Mouse (Mus musculus): ENCODE results near the gene Sema5a. TPM values are rescaled to one million over a fixed set of nuclear protein-coding genes. Genes with fewer than 3 reads are reported as not detected.

Sema5a gene
- polyA plus RNA-seq, 1 experiment from 2014 or later, result 0.48 TPM

DNA sequence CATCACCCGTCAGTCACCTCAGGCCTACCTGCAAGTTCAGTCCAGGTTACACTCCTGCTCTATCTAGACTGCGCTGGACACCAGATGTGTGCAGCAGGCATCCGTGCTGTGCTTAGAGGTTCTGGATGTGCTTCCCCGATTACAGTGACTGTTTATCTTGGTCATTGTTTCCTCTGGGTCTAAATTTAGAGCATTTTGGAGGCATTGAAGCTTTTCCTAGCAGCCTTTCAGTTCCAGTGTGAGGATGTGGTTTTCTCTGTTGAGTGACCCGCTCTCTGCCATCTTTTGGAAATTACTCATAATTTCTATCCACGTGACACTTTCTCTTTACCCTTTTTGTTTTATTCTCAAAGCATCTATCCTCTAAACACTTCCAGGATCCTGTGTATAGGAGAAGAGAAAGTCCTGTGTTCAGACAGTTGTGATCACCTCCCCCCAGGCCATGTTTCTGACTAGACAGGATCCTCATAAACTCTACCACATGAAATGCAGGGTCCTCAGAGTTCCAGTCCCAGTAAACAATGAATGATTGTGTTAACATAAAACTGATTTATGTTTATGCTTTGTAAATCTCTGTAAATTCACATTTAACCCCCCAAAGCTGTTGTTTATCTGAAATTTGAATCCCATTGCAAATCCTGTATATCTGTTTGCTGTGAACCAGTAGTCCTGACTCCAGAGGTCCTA lies 62.1 kb downstream of the Sema5a start:
- no peak overlapping the region for H3K9ac ChIP-seq (ENCODE audit: low read depth, low read length)

DNA sequence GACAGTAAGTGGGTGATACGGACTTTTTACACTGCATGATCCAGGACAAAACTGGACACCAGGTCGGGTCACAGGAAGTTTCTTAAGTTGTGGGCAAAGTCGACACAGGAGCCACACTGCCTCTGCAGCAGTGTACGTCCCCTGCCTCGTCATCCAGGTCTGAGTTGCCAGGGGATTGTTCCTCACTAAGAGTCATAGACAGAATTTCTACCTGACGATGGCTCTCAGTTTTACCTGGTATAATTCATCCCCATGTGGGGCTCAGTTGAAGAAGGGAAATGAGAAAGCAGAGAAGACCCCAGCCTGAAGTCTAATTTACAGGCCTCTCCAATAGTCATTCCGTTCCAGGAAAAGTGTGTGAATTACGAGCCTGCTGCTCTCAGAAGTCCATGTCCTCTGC lies 66.2 kb downstream of the Sema5a start:
- H3K4me1 ChIP-seq (ENCODE audit: control insufficient read depth, low read depth, low read length), result no peaks in the 10 kb centered on the region
- WGBS (ENCODE audit: insufficient replicate concordance), result 55% methylated on average over 8 of the region's 8 CpGs
- H3K9me3 ChIP-seq (replicated peaks; ENCODE audit: control insufficient read depth, low read length), result no peaks in the 10 kb centered on the region
- H3K36me3 ChIP-seq (ENCODE audit: control insufficient read depth, insufficient read depth), result no peaks in the 10 kb centered on the region
- H3K27ac ChIP-seq (ENCODE audit: low read length), result no peak overlapping the region
- no peaks in the 10 kb centered on the region for H3K27me3 ChIP-seq (ENCODE audit: control insufficient read depth, insufficient read depth, low read depth, low read length)
- H3K4me2 ChIP-seq (ENCODE audit: low read depth, low read length), result no peak overlapping the region
- no peak overlapping the region for H3K9ac ChIP-seq (ENCODE audit: low read depth, low read length)
- ATAC-seq (ENCODE audit: low read depth), result no peak
- H3K4me3 ChIP-seq (ENCODE audit: low read depth, low read length), result no peak overlapping the region

More for the DNA sequence above, 62.1 kb downstream of the Sema5a start:
- 28% methylated on average over 6 of the region's 6 CpGs for WGBS (ENCODE audit: insufficient replicate concordance)
- ATAC-seq (ENCODE audit: low read depth), result no peak
- Histone ChIP-seq H3K4me3 (ENCODE audit: low read depth, low read length) (no peak overlapping the region), H3K4me1 (ENCODE audit: control insufficient read depth, low read depth, low read length) (no peaks in the 10 kb centered on the region), H3K4me2 (ENCODE audit: low read depth, low read length) (no peak overlapping the region), H3K9me3 (replicated peaks; ENCODE audit: control insufficient read depth, low read length) (no peaks in the 10 kb centered on the region), H3K36me3 (ENCODE audit: control insufficient read depth, insufficient read depth) (no peaks in the 10 kb centered on the region), H3K27ac (ENCODE audit: low read length) (no peak overlapping the region), H3K27me3 (ENCODE audit: control insufficient read depth, insufficient read depth, low read depth, low read length) (no peaks in the 10 kb centered on the region)

DNA sequence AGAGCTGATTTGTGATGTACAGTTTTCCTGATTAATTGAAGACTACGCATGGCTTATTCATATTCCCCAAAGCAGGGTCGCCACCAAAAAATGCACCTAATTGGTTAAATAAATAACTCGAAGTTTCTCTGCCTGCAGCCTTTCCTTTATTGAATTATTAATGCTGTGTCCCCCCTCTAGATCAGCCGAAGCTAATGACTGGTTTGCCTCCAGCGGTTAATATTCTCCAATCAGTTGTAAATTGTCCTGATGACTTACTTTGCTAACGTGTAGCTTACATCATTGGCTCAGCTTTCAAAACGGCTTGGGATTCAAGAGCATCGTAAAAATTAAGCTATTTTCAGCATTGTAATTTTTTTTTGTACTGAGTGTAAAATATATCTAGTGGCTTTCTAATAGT lies 66.7 kb downstream of the Sema5a start:
- no peaks in the 10 kb centered on the region for H3K4me1 ChIP-seq (ENCODE audit: control insufficient read depth, low read depth, low read length)
- H3K27ac ChIP-seq (ENCODE audit: low read length), result no peak overlapping the region
- H3K9ac ChIP-seq (ENCODE audit: low read depth, low read length), result no peak overlapping the region
- ATAC-seq (ENCODE audit: low read depth), result no peak
- H3K9me3 ChIP-seq (replicated peaks; ENCODE audit: control insufficient read depth, low read length), result no peaks in the 10 kb centered on the region
- H3K36me3 ChIP-seq (ENCODE audit: control insufficient read depth, insufficient read depth), result no peaks in the 10 kb centered on the region
- WGBS (ENCODE audit: insufficient replicate concordance), result 59% methylated on average over 8 of the region's 8 CpGs
- no peak overlapping the region for H3K4me3 ChIP-seq (ENCODE audit: low read depth, low read length)
- no peaks in the 10 kb centered on the region for H3K27me3 ChIP-seq (ENCODE audit: control insufficient read depth, insufficient read depth, low read depth, low read length)
- H3K4me2 ChIP-seq (ENCODE audit: low read depth, low read length), result no peak overlapping the region

DNA sequence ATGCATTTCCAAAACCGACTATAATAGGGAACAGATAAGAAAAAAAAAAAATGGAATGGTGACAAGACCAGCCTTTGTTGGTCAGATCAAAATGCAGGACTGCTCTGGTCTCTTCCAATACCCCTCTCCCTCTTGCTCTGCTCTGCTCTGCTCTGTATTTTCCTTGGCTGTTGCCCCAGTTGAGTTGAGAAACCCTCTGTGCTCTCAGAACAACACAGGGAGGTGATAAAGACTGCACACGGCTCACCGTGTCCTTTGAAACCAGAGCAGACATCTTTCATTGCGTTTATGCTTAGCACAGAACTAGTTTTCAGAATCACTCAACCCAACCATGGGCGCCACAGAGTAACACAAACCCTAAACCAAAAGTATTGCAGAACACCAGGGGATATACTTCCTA lies 72.5 kb downstream of the Sema5a start:
- H3K4me1 ChIP-seq (ENCODE audit: control insufficient read depth, low read depth, low read length), result no peaks in the 10 kb centered on the region
- no peaks in the 10 kb centered on the region for H3K36me3 ChIP-seq (ENCODE audit: control insufficient read depth, insufficient read depth)
- 68% methylated on average over 5 of the region's 5 CpGs for WGBS (ENCODE audit: insufficient replicate concordance)
- ATAC-seq (ENCODE audit: low read depth), result no peak
- no peaks in the 10 kb centered on the region for H3K9me3 ChIP-seq (replicated peaks; ENCODE audit: control insufficient read depth, low read length)
- no peak overlapping the region for H3K27ac ChIP-seq (ENCODE audit: low read length)
- H3K27me3 ChIP-seq (ENCODE audit: control insufficient read depth, insufficient read depth, low read depth, low read length), result no peaks in the 10 kb centered on the region
- H3K9ac ChIP-seq (ENCODE audit: low read depth, low read length), result no peak overlapping the region
- H3K4me3 ChIP-seq (ENCODE audit: low read depth, low read length), result no peak overlapping the region
- no peak overlapping the region for H3K4me2 ChIP-seq (ENCODE audit: low read depth, low read length)

DNA sequence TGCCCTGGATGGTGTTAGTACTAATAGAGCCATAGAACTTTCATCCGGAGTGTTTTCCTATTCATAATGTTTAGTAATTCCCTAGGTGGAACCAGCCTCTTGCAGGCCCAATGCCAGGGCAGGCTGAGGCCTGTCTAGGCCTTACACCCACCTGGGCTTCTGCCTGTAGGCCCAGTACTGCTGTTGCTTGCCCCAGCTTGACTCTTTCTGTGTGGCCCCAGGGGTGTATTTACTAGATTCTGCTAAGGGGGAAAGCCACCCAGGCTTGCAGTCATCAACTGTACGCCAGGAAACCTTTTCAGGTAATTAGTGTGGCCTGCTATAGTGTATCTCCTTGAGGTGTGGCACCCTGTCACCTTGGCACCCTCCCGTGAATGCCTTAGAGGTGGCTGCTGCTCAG lies 76.1 kb downstream of the Sema5a start:
- Histone ChIP-seq H3K4me3 (ENCODE audit: low read depth, low read length) (no peak overlapping the region), H3K4me2 (ENCODE audit: low read depth, low read length) (no peak overlapping the region), H3K36me3 (ENCODE audit: control insufficient read depth, insufficient read depth) (no peaks in the 10 kb centered on the region), H3K27ac (ENCODE audit: low read length) (no peak overlapping the region), H3K27me3 (ENCODE audit: control insufficient read depth, insufficient read depth, low read depth, low read length) (no peaks in the 10 kb centered on the region), H3K4me1 (ENCODE audit: control insufficient read depth, low read depth, low read length) (no peaks in the 10 kb centered on the region), H3K9me3 (replicated peaks; ENCODE audit: control insufficient read depth, low read length) (no peaks in the 10 kb centered on the region), H3K9ac (ENCODE audit: low read depth, low read length) (no peak overlapping the region)
- ATAC-seq (ENCODE audit: low read depth), result no peak
- WGBS (ENCODE audit: insufficient replicate concordance), result 65% methylated on average over 3 of the region's 3 CpGs

DNA sequence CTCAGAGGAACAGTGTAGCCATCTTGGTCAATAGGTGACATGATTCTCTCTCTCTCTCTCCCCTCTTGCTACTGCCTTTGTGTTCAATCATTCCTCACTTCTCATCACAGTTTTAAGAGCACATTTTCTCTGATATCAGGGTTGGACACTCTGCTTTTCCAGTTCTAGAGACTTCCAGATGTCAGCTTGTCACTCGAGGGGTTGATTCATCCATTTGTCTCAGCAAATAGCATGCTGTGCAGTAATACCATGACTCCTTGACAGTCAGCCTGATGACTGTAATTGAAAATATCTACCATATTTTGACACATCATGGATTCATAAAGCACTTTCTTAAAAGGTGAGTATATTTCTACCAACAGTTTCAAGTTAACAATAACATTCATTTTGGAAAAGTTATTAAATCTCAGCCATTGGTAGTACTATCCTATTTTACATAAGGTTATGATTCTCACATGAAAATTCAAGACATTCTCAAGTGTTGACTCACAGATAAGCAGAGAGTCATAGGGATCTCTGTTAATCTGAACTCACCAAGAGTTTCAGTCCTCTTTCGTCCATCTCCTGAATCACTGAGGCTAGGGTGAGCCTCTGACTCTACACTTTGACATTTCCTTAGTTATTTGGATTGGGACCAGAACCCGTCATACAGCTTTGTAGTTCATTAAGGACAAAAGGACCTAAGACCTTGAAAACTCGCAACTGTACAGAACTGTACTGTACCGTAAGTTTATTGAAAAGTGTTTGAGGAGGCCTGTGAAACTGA lies 78.0 kb downstream of the Sema5a start:
- H3K9me3 ChIP-seq (replicated peaks; ENCODE audit: control insufficient read depth, low read length), result no peaks in the 10 kb centered on the region
- H3K4me2 ChIP-seq (ENCODE audit: low read depth, low read length), result no peak overlapping the region
- no peaks in the 10 kb centered on the region for H3K36me3 ChIP-seq (ENCODE audit: control insufficient read depth, insufficient read depth)
- no peaks in the 10 kb centered on the region for H3K4me1 ChIP-seq (ENCODE audit: control insufficient read depth, low read depth, low read length)
- H3K27me3 ChIP-seq (ENCODE audit: control insufficient read depth, insufficient read depth, low read depth, low read length), result no peaks in the 10 kb centered on the region
- H3K9ac ChIP-seq (ENCODE audit: low read depth, low read length), result no peak overlapping the region
- no peak for ATAC-seq (ENCODE audit: low read depth)
- WGBS (ENCODE audit: insufficient replicate concordance), result 58% methylated on average over 5 of the region's 5 CpGs
- no peak overlapping the region for H3K4me3 ChIP-seq (ENCODE audit: low read depth, low read length)
- H3K27ac ChIP-seq (ENCODE audit: low read length), result no peak overlapping the region

DNA sequence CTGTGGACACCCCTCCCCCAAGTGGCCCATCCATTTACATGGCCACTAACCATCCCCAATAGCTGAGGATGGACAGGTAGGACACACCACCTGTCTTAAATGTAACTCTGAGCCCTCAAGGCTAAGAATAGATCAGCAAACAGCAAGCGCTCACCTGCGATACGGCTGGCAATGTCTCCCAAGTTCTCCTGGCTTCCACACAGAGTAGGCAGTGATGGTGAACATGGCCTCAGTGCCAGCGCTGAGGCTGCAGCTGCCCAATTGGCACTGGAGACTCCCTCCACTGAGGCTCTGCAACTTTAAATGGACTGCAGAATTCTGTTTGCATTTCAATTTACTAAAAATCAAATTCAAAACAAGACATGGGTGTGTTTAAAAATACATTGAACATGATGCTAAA lies 78.6 kb downstream of the Sema5a start:
- Histone ChIP-seq H3K36me3 (ENCODE audit: control insufficient read depth, insufficient read depth) (no peaks in the 10 kb centered on the region), H3K27ac (ENCODE audit: low read length) (no peak overlapping the region), H3K9ac (ENCODE audit: low read depth, low read length) (no peak overlapping the region), H3K27me3 (ENCODE audit: control insufficient read depth, insufficient read depth, low read depth, low read length) (no peaks in the 10 kb centered on the region), H3K4me1 (ENCODE audit: control insufficient read depth, low read depth, low read length) (no peaks in the 10 kb centered on the region), H3K4me2 (ENCODE audit: low read depth, low read length) (no peak overlapping the region), H3K4me3 (ENCODE audit: low read depth, low read length) (no peak overlapping the region), H3K9me3 (replicated peaks; ENCODE audit: control insufficient read depth, low read length) (no peaks in the 10 kb centered on the region)
- ATAC-seq (ENCODE audit: low read depth), result no peak
- WGBS (ENCODE audit: insufficient replicate concordance), result 73% methylated on average over 4 of the region's 4 CpGs

DNA sequence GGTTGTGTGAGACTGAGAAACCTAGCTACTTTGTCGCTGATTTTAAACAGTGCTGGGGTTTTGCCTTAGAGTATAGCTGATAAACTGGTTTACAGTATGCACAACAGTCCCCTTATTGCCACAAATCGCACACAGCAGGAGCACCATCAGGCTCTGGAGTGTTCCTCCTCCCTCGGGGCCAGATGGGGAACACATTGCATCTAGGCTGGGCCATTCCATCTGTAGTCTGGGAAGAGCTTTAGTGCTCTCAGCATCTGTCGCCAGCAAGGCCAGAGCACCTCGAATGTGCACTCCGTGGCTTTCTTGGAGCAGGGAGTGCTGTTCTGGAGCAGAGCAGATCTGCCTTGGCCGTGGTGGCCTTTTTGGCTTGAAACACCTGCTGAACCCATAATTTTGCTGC lies 79.5 kb downstream of the Sema5a start:
- H3K36me3 ChIP-seq (ENCODE audit: control insufficient read depth, insufficient read depth), result no peaks in the 10 kb centered on the region
- no peaks in the 10 kb centered on the region for H3K4me1 ChIP-seq (ENCODE audit: control insufficient read depth, low read depth, low read length)
- H3K27me3 ChIP-seq (ENCODE audit: control insufficient read depth, insufficient read depth, low read depth, low read length), result no peaks in the 10 kb centered on the region
- H3K4me3 ChIP-seq (ENCODE audit: low read depth, low read length), result no peak overlapping the region
- no peak overlapping the region for H3K9ac ChIP-seq (ENCODE audit: low read depth, low read length)
- H3K4me2 ChIP-seq (ENCODE audit: low read depth, low read length), result no peak overlapping the region
- no peak for ATAC-seq (ENCODE audit: low read depth)
- 57% methylated on average over 7 of the region's 7 CpGs for WGBS (ENCODE audit: insufficient replicate concordance)
- H3K9me3 ChIP-seq (replicated peaks; ENCODE audit: control insufficient read depth, low read length), result no peaks in the 10 kb centered on the region
- no peak overlapping the region for H3K27ac ChIP-seq (ENCODE audit: low read length)

DNA sequence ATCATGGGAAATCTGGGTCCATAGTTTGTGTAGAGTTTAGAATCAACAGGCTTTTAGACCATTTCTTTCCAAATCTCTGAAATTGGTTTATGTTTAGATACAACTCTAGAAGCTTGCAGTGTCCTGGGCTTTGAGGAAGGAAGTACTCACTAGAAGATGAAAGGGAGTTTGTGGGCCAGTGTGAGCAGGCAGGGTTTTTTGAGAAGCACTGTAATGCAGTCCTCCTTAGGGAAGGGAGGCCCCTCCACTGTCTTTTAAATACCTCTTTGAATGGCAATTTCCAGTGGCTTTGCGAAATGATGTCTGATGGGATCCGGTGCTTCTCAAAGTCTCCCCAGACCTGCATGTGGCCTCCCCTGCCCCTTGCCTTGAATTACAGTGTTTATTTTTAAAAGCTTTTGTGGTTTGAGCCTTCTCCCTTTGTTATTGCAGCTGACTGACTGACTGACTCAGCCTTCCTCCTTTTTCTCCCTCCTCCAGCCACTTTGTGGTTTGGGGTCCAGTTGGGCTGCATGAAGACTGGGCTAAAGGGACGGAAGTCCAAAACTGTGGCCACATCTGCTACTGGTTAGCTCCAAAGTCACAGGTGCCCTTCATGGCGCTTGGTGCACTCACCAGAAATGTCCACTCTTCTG lies 83.9 kb downstream of the Sema5a start:
- Histone ChIP-seq H3K27ac (ENCODE audit: low read length) (no peak overlapping the region), H3K4me2 (ENCODE audit: low read depth, low read length) (no peak overlapping the region), H3K4me3 (ENCODE audit: low read depth, low read length) (no peak overlapping the region), H3K9ac (ENCODE audit: low read depth, low read length) (no peak overlapping the region), H3K27me3 (ENCODE audit: control insufficient read depth, insufficient read depth, low read depth, low read length) (no peaks in the 10 kb centered on the region), H3K36me3 (ENCODE audit: control insufficient read depth, insufficient read depth) (no peaks in the 10 kb centered on the region), H3K4me1 (ENCODE audit: control insufficient read depth, low read depth, low read length) (no peaks in the 10 kb centered on the region), H3K9me3 (replicated peaks; ENCODE audit: control insufficient read depth, low read length) (no peaks in the 10 kb centered on the region)
- WGBS (ENCODE audit: insufficient replicate concordance), result 16% methylated on average over 4 of the region's 4 CpGs
- ATAC-seq (ENCODE audit: low read depth), result no peak

All from liver, embryonic 16.5 days (tissue).